Mouse (Mus musculus): ENCODE measurements around the gene Tedc1. TPM values are rescaled to one million over a fixed set of nuclear protein-coding genes. Genes with fewer than 3 reads are reported as not detected.

Gene Tedc1
- polyA plus RNA-seq, 1 experiment from 2014 or later, result 11.0 TPM

DNA sequence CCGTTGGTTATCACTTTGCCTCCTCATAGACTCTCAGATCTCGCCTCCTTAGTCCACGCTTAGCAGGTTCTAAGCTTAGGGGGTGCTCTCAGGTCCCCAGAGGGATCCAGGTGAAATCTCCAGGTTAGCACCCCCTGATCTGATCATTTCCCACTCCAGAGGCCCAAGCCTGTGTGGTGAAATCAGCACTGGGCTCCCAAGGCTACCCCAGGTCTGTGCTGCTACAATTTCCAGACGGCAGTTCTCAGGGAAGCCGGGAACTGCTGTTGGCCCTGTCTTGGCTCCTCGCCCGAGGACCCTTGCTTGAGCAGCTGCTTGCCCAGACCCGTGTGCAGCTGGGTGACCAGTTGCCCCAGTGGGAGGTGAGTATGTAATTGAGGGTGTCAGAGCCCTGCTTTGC lies 781 bp downstream of the Tedc1 start:
- H3K27ac ChIP-seq (ENCODE audit: low read length), result no peak overlapping the region
- H3K27me3 ChIP-seq (ENCODE audit: control insufficient read depth, insufficient read depth, low read depth, low read length), result peaks cover 8% of the 10 kb centered on the region
- ATAC-seq, result no peak
- H3K9me3 ChIP-seq (replicated peaks; ENCODE audit: control insufficient read depth, low read length, poor library complexity, severe bottlenecking), result no peaks in the 10 kb centered on the region
- H3K36me3 ChIP-seq (ENCODE audit: control insufficient read depth, insufficient read depth, low read length), result no peaks in the 10 kb centered on the region
- peak overlapping the region; percentile 92 for H3K4me2 ChIP-seq (ENCODE audit: low read length)
- peak overlapping the region; percentile 63 for H3K4me3 ChIP-seq (ENCODE audit: low read depth, low read length)
- WGBS, result 32% methylated on average over 8 of the region's 8 CpGs
- peaks cover 13% of the 10 kb centered on the region for H3K4me1 ChIP-seq (ENCODE audit: control insufficient read depth, insufficient read depth, low read length)
- H3K9ac ChIP-seq (ENCODE audit: low read depth, low read length), result 0 out of 2 replicates have a peak overlapping the region, but pooled peaks have one; percentile 43

- no peaks in the 10 kb centered on the region for H3K9me3 ChIP-seq (replicated peaks; ENCODE audit: control insufficient read depth, low read length, poor library complexity, severe bottlenecking)
- peaks cover 5% of the 10 kb centered on the region for H3K27me3 ChIP-seq (ENCODE audit: control insufficient read depth, insufficient read depth, low read depth, low read length)
- no peak overlapping the region for H3K4me3 ChIP-seq (ENCODE audit: low read depth, low read length)
- H3K36me3 ChIP-seq (ENCODE audit: control insufficient read depth, insufficient read depth, low read length), result no peaks in the 10 kb centered on the region
- ATAC-seq, result no peak
- 91% methylated on average over 8 of the region's 8 CpGs for WGBS
- no peak overlapping the region for H3K9ac ChIP-seq (ENCODE audit: low read depth, low read length)
- H3K4me1 ChIP-seq (ENCODE audit: control insufficient read depth, insufficient read depth, low read length), result peaks cover 12% of the 10 kb centered on the region
- no peak overlapping the region for H3K4me2 ChIP-seq (ENCODE audit: low read length)
- no peak overlapping the region for H3K27ac ChIP-seq (ENCODE audit: low read length)
Observed at GRCm38 (mm10) chr12:113157521-113157920, 1.3 kb downstream of the Tedc1 start.

GRCm38 (mm10) chr12:113157971-113158370 lies 1.8 kb downstream of the Tedc1 start:
- 92% methylated on average over 8 of the region's 8 CpGs for WGBS
- Histone ChIP-seq H3K4me2 (ENCODE audit: low read length) (no peak overlapping the region), H3K9ac (ENCODE audit: low read depth, low read length) (no peak overlapping the region), H3K27me3 (ENCODE audit: control insufficient read depth, insufficient read depth, low read depth, low read length) (peaks cover 2% of the 10 kb centered on the region; the same call in 1 of the 2 replicates), H3K9me3 (replicated peaks; ENCODE audit: control insufficient read depth, low read length, poor library complexity, severe bottlenecking) (no peaks in the 10 kb centered on the region), H3K27ac (ENCODE audit: low read length) (no peak overlapping the region), H3K4me3 (ENCODE audit: low read depth, low read length) (no peak overlapping the region), H3K36me3 (ENCODE audit: control insufficient read depth, insufficient read depth, low read length) (no peaks in the 10 kb centered on the region), H3K4me1 (ENCODE audit: control insufficient read depth, insufficient read depth, low read length) (peaks cover 12% of the 10 kb centered on the region)
- no peak for ATAC-seq

DNA sequence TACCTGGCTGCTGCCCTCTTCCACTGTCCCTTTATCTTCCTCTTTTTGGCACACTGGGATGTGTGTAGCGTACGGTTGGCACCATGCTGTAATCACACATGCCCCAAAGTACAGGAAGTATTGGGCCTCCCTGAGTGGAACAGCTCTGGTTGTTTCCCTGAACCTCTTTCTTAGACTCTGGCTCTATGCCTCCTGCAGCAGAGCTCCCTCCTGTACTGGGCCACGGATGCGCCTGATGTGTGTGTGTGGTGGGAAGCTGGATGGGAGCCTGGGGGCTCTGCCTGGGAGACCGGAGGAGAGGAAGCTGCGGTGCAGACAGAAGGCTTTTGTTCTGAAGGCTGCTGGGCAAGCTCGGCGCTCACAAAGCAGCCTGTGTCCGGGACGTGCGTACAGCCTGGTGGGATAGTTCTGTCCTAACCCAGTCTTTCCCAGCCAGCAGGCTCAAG lies 7.4 kb downstream of the Tedc1 start:
- no peaks in the 10 kb centered on the region for H3K4me1 ChIP-seq (ENCODE audit: control insufficient read depth, insufficient read depth, low read length)
- H3K4me2 ChIP-seq (ENCODE audit: low read length), result no peak overlapping the region
- H3K9ac ChIP-seq (ENCODE audit: low read depth, low read length), result peak overlapping the region; percentile 22; the same call in 1 of the 2 replicates
- ATAC-seq, result peak; percentile 81
- H3K9me3 ChIP-seq (replicated peaks; ENCODE audit: control insufficient read depth, low read length, poor library complexity, severe bottlenecking), result no peaks in the 10 kb centered on the region
- H3K27ac ChIP-seq (ENCODE audit: low read length), result peak overlapping the region; percentile 75
- no peaks in the 10 kb centered on the region for H3K36me3 ChIP-seq (ENCODE audit: control insufficient read depth, insufficient read depth, low read length)
- WGBS, result 74% methylated on average over 11 of the region's 11 CpGs
- H3K27me3 ChIP-seq (ENCODE audit: control insufficient read depth, insufficient read depth, low read depth, low read length), result no peaks in the 10 kb centered on the region
- no peak overlapping the region for H3K4me3 ChIP-seq (ENCODE audit: low read depth, low read length)

DNA sequence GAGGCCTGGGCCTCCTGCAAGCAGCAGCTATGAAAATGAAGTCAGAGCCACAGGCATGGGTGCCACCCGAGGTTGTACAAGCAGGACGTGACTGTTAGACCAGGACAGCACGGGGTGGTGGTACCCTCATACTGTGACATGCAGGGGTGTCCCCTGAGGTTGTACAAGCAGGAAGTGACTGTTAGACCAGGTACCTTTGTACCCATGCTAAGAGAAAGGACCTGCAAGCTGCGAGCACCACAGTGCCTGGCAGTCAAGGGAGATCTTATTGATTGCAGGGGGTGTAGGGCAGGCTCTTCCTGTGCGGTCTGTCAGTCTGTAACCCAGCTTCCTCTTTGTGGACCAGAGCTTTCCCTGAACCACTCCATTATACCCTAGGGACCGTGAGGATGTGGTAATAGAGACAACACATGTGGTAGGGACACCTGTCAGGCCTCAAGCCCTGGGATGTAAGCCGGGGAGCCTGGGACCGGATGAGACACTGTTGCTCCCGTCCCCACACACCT lies 11.9 kb downstream of the Tedc1 start:
- H3K9me3 ChIP-seq (replicated peaks; ENCODE audit: control insufficient read depth, low read length, poor library complexity, severe bottlenecking), result no peaks in the 10 kb centered on the region
- H3K27me3 ChIP-seq (ENCODE audit: control insufficient read depth, insufficient read depth, low read depth, low read length), result no peaks in the 10 kb centered on the region
- 80% methylated on average over 9 of the region's 9 CpGs for WGBS
- no peak overlapping the region for H3K4me2 ChIP-seq (ENCODE audit: low read length)
- H3K27ac ChIP-seq (ENCODE audit: low read length), result no peak overlapping the region
- no peaks in the 10 kb centered on the region for H3K4me1 ChIP-seq (ENCODE audit: control insufficient read depth, insufficient read depth, low read length)
- no peak overlapping the region for H3K9ac ChIP-seq (ENCODE audit: low read depth, low read length)
- no peak for ATAC-seq
- no peak overlapping the region for H3K4me3 ChIP-seq (ENCODE audit: low read depth, low read length)
- H3K36me3 ChIP-seq (ENCODE audit: control insufficient read depth, insufficient read depth, low read length), result no peaks in the 10 kb centered on the region

- Histone ChIP-seq H3K27me3 (ENCODE audit: control insufficient read depth, insufficient read depth, low read depth, low read length) (no peaks in the 10 kb centered on the region), H3K4me2 (ENCODE audit: low read length) (no peak overlapping the region), H3K4me3 (ENCODE audit: low read depth, low read length) (no peak overlapping the region), H3K4me1 (ENCODE audit: control insufficient read depth, insufficient read depth, low read length) (no peaks in the 10 kb centered on the region), H3K9ac (ENCODE audit: low read depth, low read length) (no peak overlapping the region), H3K9me3 (replicated peaks; ENCODE audit: control insufficient read depth, low read length, poor library complexity, severe bottlenecking) (no peaks in the 10 kb centered on the region), H3K36me3 (ENCODE audit: control insufficient read depth, insufficient read depth, low read length) (no peaks in the 10 kb centered on the region), H3K27ac (ENCODE audit: low read length) (no peak overlapping the region)
- WGBS, result 89% methylated on average over 18 of the region's 18 CpGs
- ATAC-seq, result no peak
Observed at GRCm38 (mm10) chr12:113176960-113177725, 20.9 kb downstream of the Tedc1 start.

- Histone ChIP-seq H3K36me3 (ENCODE audit: control insufficient read depth, insufficient read depth, low read length) (no peaks in the 10 kb centered on the region), H3K27me3 (ENCODE audit: control insufficient read depth, insufficient read depth, low read depth, low read length) (no peaks in the 10 kb centered on the region), H3K4me1 (ENCODE audit: control insufficient read depth, insufficient read depth, low read length) (no peaks in the 10 kb centered on the region), H3K27ac (ENCODE audit: low read length) (no peak overlapping the region), H3K9ac (ENCODE audit: low read depth, low read length) (no peak overlapping the region), H3K4me2 (ENCODE audit: low read length) (no peak overlapping the region), H3K4me3 (ENCODE audit: low read depth, low read length) (no peak overlapping the region), H3K9me3 (replicated peaks; ENCODE audit: control insufficient read depth, low read length, poor library complexity, severe bottlenecking) (no peaks in the 10 kb centered on the region)
- WGBS, result 75% methylated on average over 4 of the region's 4 CpGs
- no peak for ATAC-seq
Observed at GRCm38 (mm10) chr12:113181020-113181419, 24.8 kb downstream of the Tedc1 start.

DNA sequence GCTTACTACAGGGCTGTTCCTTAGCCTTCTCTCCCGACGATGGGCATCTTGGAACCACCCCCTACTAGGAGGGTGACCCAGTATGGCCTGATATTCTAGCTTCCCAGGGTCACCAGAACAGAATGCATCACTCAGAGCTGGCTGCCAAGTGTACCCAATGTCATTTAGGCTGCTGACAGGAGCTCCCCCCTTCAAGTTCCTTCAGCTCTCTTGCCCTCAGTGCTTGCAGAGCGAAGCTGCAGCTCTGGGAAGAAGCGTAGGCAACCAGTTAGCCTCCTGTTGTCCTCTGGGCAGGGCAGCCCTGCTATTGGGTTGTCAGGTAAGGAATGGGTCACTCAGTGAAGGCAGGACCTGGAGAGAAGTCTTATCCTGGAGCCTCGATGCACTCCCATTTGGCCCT lies 28.7 kb downstream of the Tedc1 start:
- Histone ChIP-seq H3K36me3 (ENCODE audit: control insufficient read depth, insufficient read depth, low read length) (peaks cover 10% of the 10 kb centered on the region), H3K4me2 (ENCODE audit: low read length) (peak overlapping the region; percentile 80; the same call in 1 of the 2 replicates), H3K27ac (ENCODE audit: low read length) (no peak overlapping the region), H3K27me3 (ENCODE audit: control insufficient read depth, insufficient read depth, low read depth, low read length) (no peaks in the 10 kb centered on the region), H3K9ac (ENCODE audit: low read depth, low read length) (0 out of 2 replicates have a peak overlapping the region, but pooled peaks have one; percentile 89), H3K9me3 (replicated peaks; ENCODE audit: control insufficient read depth, low read length, poor library complexity, severe bottlenecking) (no peaks in the 10 kb centered on the region), H3K4me3 (ENCODE audit: low read depth, low read length) (no peak overlapping the region), H3K4me1 (ENCODE audit: control insufficient read depth, insufficient read depth, low read length) (peaks cover 15% of the 10 kb centered on the region)
- 64% methylated on average over 5 of the region's 5 CpGs for WGBS
- ATAC-seq, result no peak
